ENCODE assay signal across 25 mouse cellular contexts in genomic region chr12:46988972-46989371, GRCm38 (mm10).
"Had no signal": no experiment of that assay in that cellular context is flagged by ENCODE, and none has a peak within 500 bp of the region (broad histone marks: within the 10 kb centered on the region; RNA-seq: fewer than 3 reads in every experiment).

No protein-coding gene starts in this region.

- H3K36me3 ChIP-seq: embryonic facial prominence, embryonic 10.5 days; embryonic facial prominence, embryonic 12.5 days; embryonic facial prominence, embryonic 13.5 days; embryonic facial prominence, embryonic 15.5 days; forebrain, embryonic 10.5 days; forebrain, embryonic 12.5 days; forebrain, embryonic 15.5 days had no signal

- H3K27ac ChIP-seq: embryonic facial prominence, embryonic 10.5 days; embryonic facial prominence, embryonic 12.5 days; embryonic facial prominence, embryonic 13.5 days; embryonic facial prominence, embryonic 15.5 days; forebrain, embryonic 10.5 days; forebrain, embryonic 12.5 days; forebrain, embryonic 13.5 days; forebrain, embryonic 15.5 days; gastrocnemius, adult 2 months; heart, adult 2 months had no signal

- H3K4me3 ChIP-seq: embryonic facial prominence, embryonic 10.5 days; embryonic facial prominence, embryonic 12.5 days; embryonic facial prominence, embryonic 13.5 days; embryonic facial prominence, embryonic 15.5 days; erythroblast, embryonic 14.5 days; forebrain, embryonic 10.5 days; forebrain, embryonic 12.5 days; forebrain, embryonic 13.5 days; forebrain, embryonic 15.5 days; gastrocnemius, adult 2 months; heart, adult 2 months had no signal

- H3K9ac ChIP-seq: embryonic facial prominence, embryonic 12.5 days; embryonic facial prominence, embryonic 13.5 days; embryonic facial prominence, embryonic 15.5 days; forebrain, embryonic 12.5 days; forebrain, embryonic 13.5 days; forebrain, embryonic 15.5 days; forebrain, postnatal 0 days had no signal

- H3K27me3 ChIP-seq: embryonic facial prominence, embryonic 12.5 days; embryonic facial prominence, embryonic 13.5 days; embryonic facial prominence, embryonic 15.5 days; forebrain, embryonic 12.5 days; forebrain, embryonic 13.5 days; forebrain, embryonic 15.5 days had no signal

- H3K9me3 ChIP-seq: embryonic facial prominence, embryonic 10.5 days; embryonic facial prominence, embryonic 12.5 days; embryonic facial prominence, embryonic 13.5 days; embryonic facial prominence, embryonic 15.5 days; forebrain, embryonic 10.5 days; forebrain, embryonic 12.5 days; forebrain, embryonic 13.5 days; forebrain, embryonic 15.5 days had no signal

- H3K4me1 ChIP-seq: embryonic facial prominence, embryonic 10.5 days; embryonic facial prominence, embryonic 12.5 days; embryonic facial prominence, embryonic 13.5 days; embryonic facial prominence, embryonic 15.5 days; forebrain, embryonic 10.5 days; forebrain, embryonic 12.5 days; forebrain, embryonic 13.5 days; forebrain, embryonic 15.5 days had no signal

- DNase-seq: cerebellum, adult 9-10 months; cerebellum, adult 9-11 months; cerebellum, postnatal 10 days; cerebellum, postnatal 14 days; cerebellum, postnatal 25 days; cerebellum, postnatal 36 days; embryo, embryonic 11 days; forebrain, postnatal 0 days; gastrocnemius, adult 2 months; gastrocnemius, postnatal 10 days; gastrocnemius, postnatal 14 days; gastrocnemius, postnatal 25 days; gastrocnemius, postnatal 36 days; heart, adult 11 months; heart, adult 18-20 months; heart, adult 2 months had no signal
